Mouse (Mus musculus): ENCODE results near the gene Cmtm7.

- TF ChIP-seq CTCF (IDR thresholded peaks at IDR 0.05; ENCODE audit: low read depth): no peak
- TF ChIP-seq EP300 (IDR thresholded peaks at IDR 0.05; ENCODE audit: low read depth): no peak
These were observed 7.9 kb upstream of the Cmtm7 start for GRCm38 (mm10) chr9:114789557-114789956.

Data from heart, postnatal 0 days (tissue).